Mouse (Mus musculus): ENCODE measurements around the gene Ankub1. TPM values are rescaled to one million over a fixed set of nuclear protein-coding genes. Genes with fewer than 3 reads are reported as not detected.

Gene Ankub1
- polyA plus RNA-seq, 1 experiment from 2014 or later = 0.14 TPM

GRCm38 (mm10) chr3:57626954-57627513, 65.6 kb downstream of the Ankub1 start:
- H3K9me3 ChIP-seq = no peaks in the 10 kb centered on the region
- no peak for ATAC-seq (ENCODE audit: low FRiP score, low read depth)
- no peak overlapping the region for H3K4me3 ChIP-seq
- no peak overlapping the region for H3K9ac ChIP-seq (replicated peaks)
- no peak overlapping the region for H3K4me2 ChIP-seq (replicated peaks)
- H3K36me3 ChIP-seq = no peaks in the 10 kb centered on the region
- peaks cover 5% of the 10 kb centered on the region; the same call in 1 of the 2 replicates for H3K4me1 ChIP-seq
- no peaks in the 10 kb centered on the region for H3K27me3 ChIP-seq
- H3K27ac ChIP-seq (replicated peaks) = no peak overlapping the region
- 85% methylated on average over 11 of the region's 11 CpGs for WGBS

GRCm38 (mm10) chr3:57625275-57625997, 67.2 kb downstream of the Ankub1 start:
- Histone ChIP-seq H3K36me3 (no peaks in the 10 kb centered on the region), H3K9ac (replicated peaks) (no peak overlapping the region), H3K4me2 (replicated peaks) (peak overlapping the region; percentile 42), H3K27me3 (no peaks in the 10 kb centered on the region), H3K4me1 (peaks cover 5% of the 10 kb centered on the region; the same call in 1 of the 2 replicates), H3K27ac (replicated peaks) (0 out of 2 replicates have a peak overlapping the region, but pooled peaks have one; percentile 12), H3K4me3 (peak overlapping the region; percentile 21; the same call in 1 of the 2 replicates), H3K9me3 (no peaks in the 10 kb centered on the region)
- ATAC-seq (ENCODE audit: low FRiP score, low read depth) = peak; percentile 62; the same call in 1 of the 2 replicates
- 17% methylated on average over 21 of the region's 21 CpGs for WGBS

- H3K9ac ChIP-seq (replicated peaks) = no peak overlapping the region
- H3K4me2 ChIP-seq (replicated peaks) = no peak overlapping the region
- WGBS = 79% methylated on average over 4 of the region's 4 CpGs
- H3K27me3 ChIP-seq = no peaks in the 10 kb centered on the region
- no peaks in the 10 kb centered on the region for H3K4me1 ChIP-seq
- no peaks in the 10 kb centered on the region for H3K36me3 ChIP-seq
- no peaks in the 10 kb centered on the region for H3K9me3 ChIP-seq
- no peak overlapping the region for H3K4me3 ChIP-seq
- no peak for ATAC-seq (ENCODE audit: low FRiP score, low read depth)
- no peak overlapping the region for H3K27ac ChIP-seq (replicated peaks)
These were observed 72.9 kb downstream of the Ankub1 start for GRCm38 (mm10) chr3:57619718-57620117.

GRCm38 (mm10) chr3:57615652-57616051, 76.9 kb downstream of the Ankub1 start:
- ATAC-seq (ENCODE audit: low FRiP score, low read depth) = no peak
- Histone ChIP-seq H3K9ac (replicated peaks) (no peak overlapping the region), H3K9me3 (no peaks in the 10 kb centered on the region), H3K4me3 (no peak overlapping the region), H3K36me3 (no peaks in the 10 kb centered on the region), H3K4me1 (no peaks in the 10 kb centered on the region), H3K27me3 (no peaks in the 10 kb centered on the region), H3K4me2 (replicated peaks) (no peak overlapping the region), H3K27ac (replicated peaks) (no peak overlapping the region)
- 92% methylated on average over 4 of the region's 4 CpGs for WGBS

GRCm38 (mm10) chr3:57612430-57612997, 80.1 kb downstream of the Ankub1 start:
- 81% methylated on average over 3 of the region's 3 CpGs for WGBS
- no peak overlapping the region for H3K4me3 ChIP-seq
- no peak overlapping the region for H3K4me2 ChIP-seq (replicated peaks)
- no peaks in the 10 kb centered on the region for H3K9me3 ChIP-seq
- no peaks in the 10 kb centered on the region for H3K36me3 ChIP-seq
- no peak for ATAC-seq (ENCODE audit: low FRiP score, low read depth)
- H3K4me1 ChIP-seq = no peaks in the 10 kb centered on the region
- no peak overlapping the region for H3K27ac ChIP-seq (replicated peaks)
- H3K27me3 ChIP-seq = no peaks in the 10 kb centered on the region
- no peak overlapping the region for H3K9ac ChIP-seq (replicated peaks)

- Histone ChIP-seq H3K4me2 (replicated peaks) (no peak overlapping the region), H3K9ac (replicated peaks) (no peak overlapping the region), H3K9me3 (no peaks in the 10 kb centered on the region), H3K36me3 (no peaks in the 10 kb centered on the region), H3K27ac (replicated peaks) (no peak overlapping the region), H3K4me1 (no peaks in the 10 kb centered on the region), H3K27me3 (no peaks in the 10 kb centered on the region), H3K4me3 (no peak overlapping the region)
- no peak for ATAC-seq (ENCODE audit: low FRiP score, low read depth)
- WGBS = 90% methylated on average over 7 of the region's 7 CpGs
These were observed 80.8 kb downstream of the Ankub1 start for GRCm38 (mm10) chr3:57611776-57612175.

Small RNA genes within 50 kb of the gene (microRNA-seq; reads per million reads assigned to microRNA genes)
- not detected for gene Mir6377

Other genes starting within 250 kb of the Ankub1 start
- 10.4 and 11.7 TPM in 2 replicates for gene Wwtr1, start 116.9 kb downstream of the Ankub1 start, polyA plus RNA-seq (2016; fragmentation: Nextera tagmentation; extraction: Ambion mirVana)
- 81.2 and 89.5 TPM in 2 replicates for gene Commd2, start 41.1 kb downstream of the Ankub1 start, polyA plus RNA-seq (2016; fragmentation: Nextera tagmentation; extraction: Ambion mirVana)
- gene Rnf13, start 43.3 kb upstream of the Ankub1 start, polyA plus RNA-seq (2016; fragmentation: Nextera tagmentation; extraction: Ambion mirVana) = 52.1 and 60.5 TPM in 2 replicates
- gene Pfn2, start 155.3 kb upstream of the Ankub1 start, polyA plus RNA-seq (2016; fragmentation: Nextera tagmentation; extraction: Ambion mirVana) = 349 and 369 TPM in 2 replicates